Mouse (Mus musculus): ENCODE data around the gene Cep112. TPM values are rescaled to one million over a fixed set of nuclear protein-coding genes. Genes with fewer than 3 reads are reported as not detected.
A peak's percentile ranks its signal among the peaks of the same experiment; 100 is the strongest.

The Cep112 gene
- polyA plus RNA-seq, 1 experiment: 1.3 TPM

- DNase-seq: no peak
- TF ChIP-seq POLR2A (IDR thresholded peaks at IDR 0.05; ENCODE audit: borderline replicate concordance, insufficient read depth, low read length): no peak
- no peak for TF ChIP-seq CTCF (IDR thresholded peaks at IDR 0.05; ENCODE audit: borderline replicate concordance, insufficient read depth, low read depth, low read length)
- Histone ChIP-seq H3K4me3 (replicated peaks; ENCODE audit: insufficient read depth, low read depth, low read length) (no peak overlapping the region), H3K4me1 (ENCODE audit: control insufficient read depth, insufficient read depth, low read length) (peaks cover 2% of the 10 kb centered on the region; the same call in 1 of the 2 replicates), H3K27me3 (ENCODE audit: control insufficient read depth, insufficient read depth, low read length) (no peaks in the 10 kb centered on the region; the same call in 1 of the 2 replicates), H3K27ac (ENCODE audit: insufficient read depth, low read length) (no peak overlapping the region)
- 32% methylated on average over 16 of the region's 16 CpGs for WGBS
Measured at GRCm38 (mm10) chr11:108890544-108890943, 465.6 kb downstream of the Cep112 start.

DNA sequence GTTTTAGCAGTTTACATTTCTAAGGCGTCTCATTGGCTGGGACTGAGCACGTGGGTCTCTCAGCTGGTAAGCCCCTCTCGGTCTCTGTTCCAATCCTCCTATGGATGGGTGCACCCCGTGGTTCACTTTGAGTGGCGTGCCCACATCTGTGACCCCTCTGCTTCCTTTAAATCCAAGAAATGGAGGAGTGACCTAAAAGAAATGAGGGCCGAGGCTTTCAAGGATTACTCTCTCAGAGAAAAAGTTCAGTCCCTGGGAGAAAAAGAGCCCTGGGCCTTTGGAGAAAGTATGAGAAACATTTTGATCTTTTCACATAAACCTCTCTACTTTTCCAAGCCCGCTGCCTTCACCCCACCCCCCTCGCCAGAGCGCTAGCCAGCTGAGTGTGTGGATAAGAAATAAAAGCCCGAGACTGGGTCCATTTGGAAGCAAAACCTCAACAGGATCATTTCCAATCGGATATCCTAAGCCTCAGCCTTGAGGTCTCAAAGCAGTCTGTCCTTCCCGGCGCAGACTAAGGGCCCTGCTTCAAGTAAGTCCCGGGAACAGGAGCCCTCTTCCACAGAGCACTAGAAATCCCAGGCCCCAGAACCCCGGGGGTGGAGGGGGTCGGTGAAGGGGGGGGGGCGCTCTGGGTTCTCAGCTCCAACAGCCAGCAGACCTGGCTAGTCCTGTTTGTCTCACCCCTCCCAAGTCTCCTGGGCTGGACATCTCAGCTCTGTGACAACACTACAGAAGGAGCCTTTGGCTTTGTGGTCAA, 466.3 kb downstream of the Cep112 start:
- DNase-seq: no peak
- TF ChIP-seq POLR2A (IDR thresholded peaks at IDR 0.05; ENCODE audit: borderline replicate concordance, insufficient read depth, low read length) (no peak), CTCF (IDR thresholded peaks at IDR 0.05; ENCODE audit: borderline replicate concordance, insufficient read depth, low read depth, low read length) (no peak)
- 32% methylated on average over 17 of the region's 17 CpGs for WGBS
- H3K27me3 ChIP-seq (ENCODE audit: control insufficient read depth, insufficient read depth, low read length): no peaks in the 10 kb centered on the region; the same call in 1 of the 2 replicates
- H3K4me3 ChIP-seq (replicated peaks; ENCODE audit: insufficient read depth, low read depth, low read length): peak overlapping the region; percentile 14
- no peak overlapping the region for H3K27ac ChIP-seq (ENCODE audit: insufficient read depth, low read length)
- peaks cover 9% of the 10 kb centered on the region; the same call in 1 of the 2 replicates for H3K4me1 ChIP-seq (ENCODE audit: control insufficient read depth, insufficient read depth, low read length)

- H3K4me3 ChIP-seq (replicated peaks; ENCODE audit: insufficient read depth, low read depth, low read length): no peak overlapping the region
- no peak for TF ChIP-seq POLR2A (IDR thresholded peaks at IDR 0.05; ENCODE audit: borderline replicate concordance, insufficient read depth, low read length)
- TF ChIP-seq CTCF (IDR thresholded peaks at IDR 0.05; ENCODE audit: borderline replicate concordance, insufficient read depth, low read depth, low read length): no peak
- H3K27ac ChIP-seq (ENCODE audit: insufficient read depth, low read length): no peak overlapping the region
Measured at GRCm38 (mm10) chr11:108891871-108892380, 466.9 kb downstream of the Cep112 start.

GRCm38 (mm10) chr11:108892406-108892805, 467.4 kb downstream of the Cep112 start:
- no peak for TF ChIP-seq CTCF (IDR thresholded peaks at IDR 0.05; ENCODE audit: borderline replicate concordance, insufficient read depth, low read depth, low read length)
- TF ChIP-seq POLR2A (IDR thresholded peaks at IDR 0.05; ENCODE audit: borderline replicate concordance, insufficient read depth, low read length): no peak
- 92% methylated on average over 6 of the region's 7 CpGs for WGBS
- Histone ChIP-seq H3K27ac (ENCODE audit: insufficient read depth, low read length) (no peak overlapping the region), H3K4me3 (replicated peaks; ENCODE audit: insufficient read depth, low read depth, low read length) (no peak overlapping the region), H3K27me3 (ENCODE audit: control insufficient read depth, insufficient read depth, low read length) (no peaks in the 10 kb centered on the region; the same call in 1 of the 2 replicates), H3K4me1 (ENCODE audit: control insufficient read depth, insufficient read depth, low read length) (peaks cover 14% of the 10 kb centered on the region; the same call in 1 of the 2 replicates)
- DNase-seq: no peak

More at GRCm38 (mm10) chr11:108891871-108892380, 466.9 kb downstream of the Cep112 start:
- 43% methylated on average over 21 of the region's 21 CpGs for WGBS
- no peak for DNase-seq
- Histone ChIP-seq H3K4me1 (ENCODE audit: control insufficient read depth, insufficient read depth, low read length) (peaks cover 12% of the 10 kb centered on the region; the same call in 1 of the 2 replicates), H3K27me3 (ENCODE audit: control insufficient read depth, insufficient read depth, low read length) (no peaks in the 10 kb centered on the region; the same call in 1 of the 2 replicates)

- no peak for TF ChIP-seq POLR2A (IDR thresholded peaks at IDR 0.05; ENCODE audit: borderline replicate concordance, insufficient read depth, low read length)
- TF ChIP-seq CTCF (IDR thresholded peaks at IDR 0.05; ENCODE audit: borderline replicate concordance, insufficient read depth, low read depth, low read length): no peak
- Histone ChIP-seq H3K27ac (ENCODE audit: insufficient read depth, low read length) (no peak overlapping the region), H3K4me1 (ENCODE audit: control insufficient read depth, insufficient read depth, low read length) (peaks cover 23% of the 10 kb centered on the region), H3K4me3 (replicated peaks; ENCODE audit: insufficient read depth, low read depth, low read length) (no peak overlapping the region), H3K27me3 (ENCODE audit: control insufficient read depth, insufficient read depth, low read length) (no peaks in the 10 kb centered on the region; the same call in 1 of the 2 replicates)
- no peak for DNase-seq
- 92% methylated on average over 12 of the region's 12 CpGs for WGBS
Measured at GRCm38 (mm10) chr11:108893232-108893790, 468.3 kb downstream of the Cep112 start.

- WGBS: 81% methylated on average over 10 of the region's 10 CpGs
- no peaks in the 10 kb centered on the region; the same call in 1 of the 2 replicates for H3K27me3 ChIP-seq (ENCODE audit: control insufficient read depth, insufficient read depth, low read length)
- no peak overlapping the region for H3K4me3 ChIP-seq (replicated peaks; ENCODE audit: insufficient read depth, low read depth, low read length)
- peaks cover 27% of the 10 kb centered on the region for H3K4me1 ChIP-seq (ENCODE audit: control insufficient read depth, insufficient read depth, low read length)
- no peak for DNase-seq
- H3K27ac ChIP-seq (ENCODE audit: insufficient read depth, low read length): no peak overlapping the region
- TF ChIP-seq POLR2A (IDR thresholded peaks at IDR 0.05; ENCODE audit: borderline replicate concordance, insufficient read depth, low read length): no peak
- TF ChIP-seq CTCF (IDR thresholded peaks at IDR 0.05; ENCODE audit: borderline replicate concordance, insufficient read depth, low read depth, low read length): no peak
Measured at GRCm38 (mm10) chr11:108893855-108894510, 469.0 kb downstream of the Cep112 start.

DNA sequence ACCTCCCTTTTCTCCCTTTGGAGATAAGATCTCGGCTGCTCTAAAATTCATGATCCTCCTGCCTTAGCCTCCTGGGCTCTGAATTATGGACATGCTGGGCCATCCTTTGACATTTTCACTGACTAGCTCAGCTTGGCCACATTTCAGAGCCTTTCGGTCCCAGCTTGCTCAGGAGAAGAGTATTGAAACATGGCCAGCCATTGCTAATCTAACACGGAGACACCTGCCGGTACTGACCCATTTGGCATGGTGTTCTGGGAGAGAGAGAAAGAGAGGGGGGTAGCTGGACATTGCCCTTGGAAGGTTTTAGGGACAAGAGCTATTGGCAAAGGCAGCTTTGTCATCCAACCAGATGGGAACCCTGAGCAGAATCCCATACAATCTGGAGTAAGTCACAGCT, 472.0 kb downstream of the Cep112 start:
- Histone ChIP-seq H3K4me1 (ENCODE audit: control insufficient read depth, insufficient read depth, low read length) (peaks cover 39% of the 10 kb centered on the region), H3K27me3 (ENCODE audit: control insufficient read depth, insufficient read depth, low read length) (no peaks in the 10 kb centered on the region), H3K4me3 (replicated peaks; ENCODE audit: insufficient read depth, low read depth, low read length) (no peak overlapping the region), H3K27ac (ENCODE audit: insufficient read depth, low read length) (peak overlapping the region; percentile 44; the same call in 1 of the 2 replicates)
- 6% methylated on average over 4 of the region's 4 CpGs for WGBS
- DNase-seq: peak; percentile 71 to 93
- TF ChIP-seq POLR2A (IDR thresholded peaks at IDR 0.05; ENCODE audit: borderline replicate concordance, insufficient read depth, low read length): no peak

Measured in cerebellum, adult 2 months (tissue).